Mouse (Mus musculus): Measurements from ENCODE around the gene Lpar1. TPM values are rescaled to one million over a fixed set of nuclear protein-coding genes. Genes with fewer than 3 reads are reported as not detected.
"Not testable (repeated sequence)": the region's sequence is repeated elsewhere in the genome, so short reads cannot be mapped to it uniquely, and the experiment has no call there.

Gene Lpar1
- polyA plus RNA-seq, 1 experiment from 2014 or later: 36.4 TPM

DNA sequence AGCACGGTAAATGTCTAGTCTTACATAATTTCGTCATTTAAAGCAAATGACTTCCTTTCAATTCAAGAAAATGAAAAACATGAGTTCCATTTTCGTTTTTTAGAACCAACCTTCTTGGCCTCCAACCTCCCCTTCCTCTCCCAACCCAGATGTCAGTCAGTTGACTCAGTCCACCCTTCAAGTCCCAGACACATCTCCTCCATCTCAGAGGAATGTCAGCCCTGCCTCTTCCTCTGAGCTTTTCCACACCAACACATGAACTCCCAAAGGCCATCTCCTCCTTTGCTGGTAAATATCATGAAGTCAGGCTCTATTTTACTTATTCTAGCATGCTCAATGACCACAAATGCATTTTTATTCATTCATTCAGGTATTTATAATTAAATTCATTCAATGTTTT, 10.5 kb downstream of the Lpar1 start:
- H3K9ac ChIP-seq (ENCODE audit: low read length): no peak overlapping the region
- no peak overlapping the region for H3K27ac ChIP-seq (replicated peaks)
- DNase-seq (ENCODE audit: low spot score): no peak
- H3K27me3 ChIP-seq (ENCODE audit: control insufficient read depth, insufficient read depth, low read length): no peaks in the 10 kb centered on the region
- TF ChIP-seq EP300 (optimal IDR thresholded peaks at IDR 0.05): no peak
- H3K36me3 ChIP-seq (ENCODE audit: control insufficient read depth, insufficient read depth, low read length): 0 out of 2 replicates have a peak, but pooled peaks cover 3% of the 10 kb centered on the region
- WGBS: 85% methylated on average over 3 of the region's 3 CpGs
- no peak overlapping the region for H3K4me3 ChIP-seq (ENCODE audit: low read depth, low read length)
- ATAC-seq (ENCODE audit: low FRiP score, low TSS enrichment): no peak
- no peak overlapping the region for H3K4me2 ChIP-seq (replicated peaks; ENCODE audit: low read depth)
- H3K9me3 ChIP-seq (ENCODE audit: control insufficient read depth, low read length): no peaks in the 10 kb centered on the region
- H3K4me1 ChIP-seq (replicated peaks; ENCODE audit: control insufficient read depth, insufficient read depth): peaks cover 11% of the 10 kb centered on the region

DNA sequence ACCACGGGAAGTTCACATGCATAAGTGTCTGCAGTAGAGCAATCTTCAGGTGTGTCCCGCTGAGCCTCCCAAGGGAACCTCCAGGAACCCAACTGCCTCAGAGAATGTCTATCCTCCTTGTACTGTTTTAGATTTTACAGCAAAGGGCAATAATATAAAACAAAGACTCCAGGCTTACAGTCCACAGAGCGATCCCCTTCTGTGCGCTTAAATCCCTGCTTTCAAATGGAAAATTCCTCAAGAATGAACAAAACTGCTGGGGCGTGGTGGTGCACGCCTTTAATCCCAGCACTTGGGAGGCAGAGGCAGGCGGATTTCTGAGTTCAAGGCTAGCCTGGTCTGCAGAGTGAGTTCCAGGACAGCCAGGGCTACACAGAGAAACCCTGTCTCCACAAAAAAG, 11.0 kb downstream of the Lpar1 start:
- H3K4me3 ChIP-seq (ENCODE audit: low read depth, low read length); ATAC-seq (ENCODE audit: low FRiP score, low TSS enrichment); H3K36me3 ChIP-seq (ENCODE audit: control insufficient read depth, insufficient read depth, low read length); H3K9me3 ChIP-seq (ENCODE audit: control insufficient read depth, low read length); H3K4me2 ChIP-seq (replicated peaks; ENCODE audit: low read depth); H3K27me3 ChIP-seq (ENCODE audit: control insufficient read depth, insufficient read depth, low read length); H3K9ac ChIP-seq (ENCODE audit: low read length); DNase-seq (ENCODE audit: low spot score); H3K4me1 ChIP-seq (replicated peaks; ENCODE audit: control insufficient read depth, insufficient read depth); H3K27ac ChIP-seq (replicated peaks): not testable (repeated sequence)
- 89% methylated on average over 7 of the region's 7 CpGs for WGBS

DNA sequence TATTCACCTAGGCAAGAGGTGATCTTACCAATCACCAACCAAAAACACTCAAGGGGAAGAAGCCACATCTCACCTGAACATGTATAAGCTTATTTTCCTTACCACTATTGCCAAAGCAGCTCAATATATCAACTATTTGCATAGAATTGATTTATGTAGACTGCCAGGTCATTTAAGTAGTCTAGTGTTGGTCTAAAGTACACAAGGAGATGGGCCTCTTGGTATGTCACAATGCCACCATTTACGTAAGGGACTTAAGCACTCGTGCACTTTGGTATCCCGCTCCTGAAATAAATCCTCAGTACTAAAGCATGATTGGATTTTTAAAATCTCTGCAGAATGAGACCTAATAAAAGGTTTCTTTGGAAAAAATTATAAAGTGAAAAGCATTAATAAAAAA, 12.9 kb downstream of the Lpar1 start:
- no peak for DNase-seq (ENCODE audit: low spot score)
- H3K4me1 ChIP-seq (replicated peaks; ENCODE audit: control insufficient read depth, insufficient read depth): 0 out of 2 replicates have a peak, but pooled peaks cover 2% of the 10 kb centered on the region
- no peak overlapping the region for H3K4me2 ChIP-seq (replicated peaks; ENCODE audit: low read depth)
- no peak for ATAC-seq (ENCODE audit: low FRiP score, low TSS enrichment)
- H3K4me3 ChIP-seq (ENCODE audit: low read depth, low read length): no peak overlapping the region
- H3K27me3 ChIP-seq (ENCODE audit: control insufficient read depth, insufficient read depth, low read length): no peaks in the 10 kb centered on the region
- no peaks in the 10 kb centered on the region for H3K9me3 ChIP-seq (ENCODE audit: control insufficient read depth, low read length)
- TF ChIP-seq EP300 (optimal IDR thresholded peaks at IDR 0.05) (no peak), CTCF (IDR thresholded peaks at IDR 0.05; ENCODE audit: low read depth) (no peak)
- H3K27ac ChIP-seq (replicated peaks): no peak overlapping the region
- 83% methylated on average over 3 of the region's 3 CpGs for WGBS
- 0 out of 2 replicates have a peak, but pooled peaks cover 3% of the 10 kb centered on the region for H3K36me3 ChIP-seq (ENCODE audit: control insufficient read depth, insufficient read depth, low read length)
- no peak overlapping the region for H3K9ac ChIP-seq (ENCODE audit: low read length)

DNA sequence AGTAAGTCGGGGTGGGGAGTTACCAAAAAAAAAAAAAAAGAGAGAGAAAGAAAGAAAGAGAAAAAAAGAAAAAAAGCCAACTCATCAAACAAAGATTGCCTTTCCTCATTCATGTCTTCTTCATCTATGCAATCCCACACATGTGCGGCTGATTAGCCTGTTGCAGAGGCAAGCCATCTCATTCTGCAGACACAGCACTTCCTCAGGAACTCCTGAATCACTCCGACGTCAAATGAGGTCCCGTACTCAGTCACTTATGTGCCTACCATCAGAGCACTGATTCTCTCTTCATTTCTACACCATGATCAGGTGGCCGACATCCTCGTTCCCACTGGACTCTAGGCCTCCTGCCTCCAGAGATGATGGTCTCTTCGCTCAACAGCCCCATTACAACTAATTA, 13.3 kb downstream of the Lpar1 start:
- Histone ChIP-seq H3K9me3 (ENCODE audit: control insufficient read depth, low read length) (no peaks in the 10 kb centered on the region), H3K4me1 (replicated peaks; ENCODE audit: control insufficient read depth, insufficient read depth) (no peaks in the 10 kb centered on the region), H3K4me2 (replicated peaks; ENCODE audit: low read depth) (no peak overlapping the region), H3K27ac (replicated peaks) (no peak overlapping the region), H3K4me3 (ENCODE audit: low read depth, low read length) (no peak overlapping the region), H3K27me3 (ENCODE audit: control insufficient read depth, insufficient read depth, low read length) (no peaks in the 10 kb centered on the region), H3K36me3 (ENCODE audit: control insufficient read depth, insufficient read depth, low read length) (0 out of 2 replicates have a peak, but pooled peaks cover 3% of the 10 kb centered on the region), H3K9ac (ENCODE audit: low read length) (no peak overlapping the region)
- ATAC-seq (ENCODE audit: low FRiP score, low TSS enrichment) (no peak), DNase-seq (ENCODE audit: low spot score) (no peak)
- TF ChIP-seq CTCF (IDR thresholded peaks at IDR 0.05; ENCODE audit: low read depth) (no peak), EP300 (optimal IDR thresholded peaks at IDR 0.05) (no peak)
- 84% methylated on average over 8 of the region's 8 CpGs for WGBS

DNA sequence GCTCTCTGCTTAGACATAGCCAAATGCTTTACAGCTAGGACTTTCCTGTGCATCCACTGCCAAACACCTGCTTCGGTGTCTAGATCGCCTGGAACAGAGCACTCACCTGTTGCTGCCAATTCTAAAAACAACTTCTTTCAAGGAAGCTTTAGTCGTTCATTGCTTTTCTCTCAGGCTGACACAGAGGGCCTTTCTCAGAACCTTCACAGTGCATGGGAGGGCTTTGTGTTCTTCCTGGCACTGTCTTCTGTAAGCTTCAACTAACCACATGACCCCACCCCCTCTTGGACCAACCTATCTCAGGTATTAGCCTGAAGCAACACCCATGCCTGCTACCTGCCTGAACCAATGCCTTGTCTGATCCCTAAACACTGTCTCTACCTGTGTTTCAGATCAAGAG, 15.0 kb downstream of the Lpar1 start:
- H3K27me3 ChIP-seq (ENCODE audit: control insufficient read depth, insufficient read depth, low read length): no peaks in the 10 kb centered on the region
- H3K4me3 ChIP-seq (ENCODE audit: low read depth, low read length): no peak overlapping the region
- ATAC-seq (ENCODE audit: low FRiP score, low TSS enrichment) (no peak), DNase-seq (ENCODE audit: low spot score) (no peak)
- no peak overlapping the region for H3K9ac ChIP-seq (ENCODE audit: low read length)
- TF ChIP-seq CTCF (IDR thresholded peaks at IDR 0.05; ENCODE audit: low read depth) (no peak), EP300 (optimal IDR thresholded peaks at IDR 0.05) (no peak)
- H3K4me2 ChIP-seq (replicated peaks; ENCODE audit: low read depth): no peak overlapping the region
- H3K27ac ChIP-seq (replicated peaks): no peak overlapping the region
- H3K36me3 ChIP-seq (ENCODE audit: control insufficient read depth, insufficient read depth, low read length): 0 out of 2 replicates have a peak, but pooled peaks cover 3% of the 10 kb centered on the region
- peaks cover 4% of the 10 kb centered on the region; the same call in 1 of the 2 replicates for H3K4me1 ChIP-seq (replicated peaks; ENCODE audit: control insufficient read depth, insufficient read depth)
- 68% methylated on average over 3 of the region's 3 CpGs for WGBS
- no peaks in the 10 kb centered on the region for H3K9me3 ChIP-seq (ENCODE audit: control insufficient read depth, low read length)

DNA sequence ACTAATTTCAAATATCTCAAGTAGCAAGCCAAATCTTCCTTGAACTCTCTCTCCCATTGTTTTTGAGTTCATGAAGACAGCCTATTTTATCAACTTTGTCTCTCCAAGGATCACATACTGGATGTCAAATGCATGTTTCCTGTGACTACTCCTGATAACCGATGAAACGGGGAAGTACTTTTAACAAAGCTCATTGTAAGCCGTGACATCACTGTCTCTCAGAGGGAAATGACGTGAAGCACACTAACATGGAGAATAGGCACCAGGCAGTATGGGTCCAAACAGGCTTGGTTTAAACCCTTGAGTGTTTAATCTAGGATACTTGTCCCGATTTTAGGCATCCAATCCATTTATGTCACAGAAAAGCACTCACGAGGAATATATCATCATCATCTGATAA, 17.9 kb downstream of the Lpar1 start:
- H3K4me3 ChIP-seq (ENCODE audit: low read depth, low read length): no peak overlapping the region
- 77% methylated on average over 6 of the region's 6 CpGs for WGBS
- no peak for TF ChIP-seq CTCF (IDR thresholded peaks at IDR 0.05; ENCODE audit: low read depth)
- TF ChIP-seq EP300 (optimal IDR thresholded peaks at IDR 0.05): no peak
- no peak overlapping the region for H3K9ac ChIP-seq (ENCODE audit: low read length)
- peaks cover 4% of the 10 kb centered on the region; the same call in 1 of the 2 replicates for H3K4me1 ChIP-seq (replicated peaks; ENCODE audit: control insufficient read depth, insufficient read depth)
- no peaks in the 10 kb centered on the region for H3K36me3 ChIP-seq (ENCODE audit: control insufficient read depth, insufficient read depth, low read length)
- H3K27me3 ChIP-seq (ENCODE audit: control insufficient read depth, insufficient read depth, low read length): no peaks in the 10 kb centered on the region
- DNase-seq (ENCODE audit: low spot score) (no peak), ATAC-seq (ENCODE audit: low FRiP score, low TSS enrichment) (no peak)
- no peak overlapping the region for H3K27ac ChIP-seq (replicated peaks)
- H3K9me3 ChIP-seq (ENCODE audit: control insufficient read depth, low read length): no peaks in the 10 kb centered on the region
- no peak overlapping the region for H3K4me2 ChIP-seq (replicated peaks; ENCODE audit: low read depth)
